Mouse (Mus musculus) erythroblast, embryonic 14.5 days (primary cell): Measurements from ENCODE around the gene Meis3.

Source experiments
- GATA1 ChIP-seq: IDR thresholded peaks from 2 replicates; pipeline ENCODE4 v1.6.1; 2012; ENCODE audit warnings: low read length, inconsistent platforms, mixed read lengths
- TAL1 ChIP-seq: IDR thresholded peaks from 3 replicates; pipeline ENCODE4 v1.6.1; 2012; ENCODE audit warnings: low read length, inconsistent platforms, mixed read lengths

DNA sequence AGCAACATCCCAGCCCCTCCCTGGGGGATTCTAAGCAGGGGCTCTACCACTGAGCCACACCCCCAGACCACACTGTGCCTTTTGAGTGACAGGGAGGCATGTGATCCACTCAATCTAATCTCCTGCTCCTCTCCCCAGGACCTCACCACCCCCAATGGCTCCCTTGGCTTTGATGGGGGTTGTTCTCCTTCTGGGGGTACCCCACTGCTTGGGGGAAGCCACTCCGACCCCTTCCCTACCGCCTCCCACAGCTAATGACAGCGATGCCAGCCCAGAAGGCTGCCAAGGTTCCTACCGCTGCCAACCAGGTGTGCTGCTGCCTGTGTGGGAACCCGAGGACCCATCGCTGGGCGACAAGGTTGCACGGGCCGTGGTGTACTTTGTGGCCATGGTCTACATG, 41.2 kb upstream of the Meis3 start:
- TF ChIP-seq TAL1, result no peak
- TF ChIP-seq GATA1, result no peak
